Mouse (Mus musculus): Measurements from ENCODE around the gene Il20rb.

The Il20rb gene

GRCm38 (mm10) chr9:100486431-100486830 lies at the start of gene Il20rb:
Gene Il20rb, minus strand, starts transcription at chr9:100486788.
- DNase-seq (ENCODE audit: low spot score in 2 of 2): no peak

- DNase-seq (ENCODE audit: low spot score in 2 of 2): no peak
Observed at GRCm38 (mm10) chr9:100535618-100536262, 49.2 kb upstream of the Il20rb start.

GRCm38 (mm10) chr9:100534686-100535085 lies 48.1 kb upstream of the Il20rb start:
- DNase-seq (ENCODE audit: low spot score in 2 of 2): no peak

GRCm38 (mm10) chr9:100532847-100533505 lies 46.4 kb upstream of the Il20rb start:
- DNase-seq (ENCODE audit: low spot score in 2 of 2): no peak

GRCm38 (mm10) chr9:100531296-100531695 lies 44.7 kb upstream of the Il20rb start:
- no peak for DNase-seq (ENCODE audit: low spot score in 2 of 2)

GRCm38 (mm10) chr9:100525225-100525624 lies 38.6 kb upstream of the Il20rb start:
- DNase-seq (ENCODE audit: low spot score in 2 of 2): no peak

GRCm38 (mm10) chr9:100522029-100522428 lies 35.4 kb upstream of the Il20rb start:
- DNase-seq (ENCODE audit: low spot score in 2 of 2): no peak

- DNase-seq (ENCODE audit: low spot score in 2 of 2): peak in 1 of 2 experiments; percentile 18
Observed at GRCm38 (mm10) chr9:100520586-100520985, 34.0 kb upstream of the Il20rb start.

- DNase-seq (ENCODE audit: low spot score in 2 of 2): no peak
Observed at GRCm38 (mm10) chr9:100520012-100520411, 33.4 kb upstream of the Il20rb start.

- DNase-seq (ENCODE audit: low spot score in 2 of 2): no peak
Observed at GRCm38 (mm10) chr9:100507581-100507980, 21.0 kb upstream of the Il20rb start.

- DNase-seq (ENCODE audit: low spot score in 2 of 2): no peak
Observed at GRCm38 (mm10) chr9:100506652-100507051, 20.1 kb upstream of the Il20rb start.

GRCm38 (mm10) chr9:100505498-100505897 lies 18.9 kb upstream of the Il20rb start:
- no peak for DNase-seq (ENCODE audit: low spot score in 2 of 2)

GRCm38 (mm10) chr9:100493611-100494261 lies 7.1 kb upstream of the Il20rb start:
- DNase-seq (ENCODE audit: low spot score in 2 of 2): no peak

- no peak for DNase-seq (ENCODE audit: low spot score in 2 of 2)
Observed at GRCm38 (mm10) chr9:100491424-100491823, 4.8 kb upstream of the Il20rb start.

- DNase-seq (ENCODE audit: low spot score in 2 of 2): no peak
Observed at GRCm38 (mm10) chr9:100488969-100489368, 2.4 kb upstream of the Il20rb start.

- no peak for DNase-seq (ENCODE audit: low spot score in 2 of 2)
Observed at GRCm38 (mm10) chr9:100488056-100488713, 1.6 kb upstream of the Il20rb start.

GRCm38 (mm10) chr9:100483318-100483717 lies 3.3 kb downstream of the Il20rb start:
- DNase-seq (ENCODE audit: low spot score in 2 of 2): no peak

GRCm38 (mm10) chr9:100481626-100482025 lies 5.0 kb downstream of the Il20rb start:
- DNase-seq (ENCODE audit: low spot score in 2 of 2): no peak

- no peak for DNase-seq (ENCODE audit: low spot score in 2 of 2)
Observed at GRCm38 (mm10) chr9:100474056-100474455, 12.5 kb downstream of the Il20rb start.

GRCm38 (mm10) chr9:100473361-100473760 lies 13.2 kb downstream of the Il20rb start:
- DNase-seq (ENCODE audit: low spot score in 2 of 2): no peak

- DNase-seq (ENCODE audit: low spot score in 2 of 2): no peak
Observed at GRCm38 (mm10) chr9:100472931-100473330, 13.7 kb downstream of the Il20rb start.

GRCm38 (mm10) chr9:100471605-100471953 lies 15.0 kb downstream of the Il20rb start:
- no peak for DNase-seq (ENCODE audit: low spot score in 2 of 2)

Measured in spleen, postnatal 14 days (tissue).